Mouse (Mus musculus) ovary, postnatal 10 days (tissue): Measurements from ENCODE around the gene Scgb2a2.
"Not testable (repeated sequence)": the region's sequence is repeated elsewhere in the genome, so short reads cannot be mapped to it uniquely, and the experiment has no call there.

ENCODE experiments used
- DNase-seq: peaks from one replicate; pipeline ENCODE4 v3.0.0; 2022; ENCODE audit warnings: low spot score

Scgb2a2 gene

DNA sequence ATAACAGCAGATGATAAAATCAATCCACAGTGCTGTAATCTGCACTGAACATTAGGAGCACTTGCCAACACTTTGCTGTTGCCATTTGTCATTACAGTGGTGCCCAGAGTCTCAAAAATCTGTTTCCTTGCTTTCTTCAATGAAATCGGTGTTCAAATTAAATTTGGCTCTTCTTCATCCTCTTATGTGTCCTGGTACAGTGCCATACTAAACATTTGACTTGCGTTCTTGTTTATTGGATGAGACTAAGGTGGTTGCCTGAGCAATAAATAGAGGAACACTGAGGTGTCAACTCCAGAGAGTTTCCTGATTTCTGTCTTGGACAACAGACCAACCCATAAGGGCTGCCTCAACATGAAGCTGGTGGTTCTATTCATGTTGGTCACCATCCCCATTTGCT is at the start of gene Scgb2a2:
Gene Scgb2a2 (plus strand): TSS at position 301 of the 400 bp plus-strand sequence.
- no peak for DNase-seq

DNA sequence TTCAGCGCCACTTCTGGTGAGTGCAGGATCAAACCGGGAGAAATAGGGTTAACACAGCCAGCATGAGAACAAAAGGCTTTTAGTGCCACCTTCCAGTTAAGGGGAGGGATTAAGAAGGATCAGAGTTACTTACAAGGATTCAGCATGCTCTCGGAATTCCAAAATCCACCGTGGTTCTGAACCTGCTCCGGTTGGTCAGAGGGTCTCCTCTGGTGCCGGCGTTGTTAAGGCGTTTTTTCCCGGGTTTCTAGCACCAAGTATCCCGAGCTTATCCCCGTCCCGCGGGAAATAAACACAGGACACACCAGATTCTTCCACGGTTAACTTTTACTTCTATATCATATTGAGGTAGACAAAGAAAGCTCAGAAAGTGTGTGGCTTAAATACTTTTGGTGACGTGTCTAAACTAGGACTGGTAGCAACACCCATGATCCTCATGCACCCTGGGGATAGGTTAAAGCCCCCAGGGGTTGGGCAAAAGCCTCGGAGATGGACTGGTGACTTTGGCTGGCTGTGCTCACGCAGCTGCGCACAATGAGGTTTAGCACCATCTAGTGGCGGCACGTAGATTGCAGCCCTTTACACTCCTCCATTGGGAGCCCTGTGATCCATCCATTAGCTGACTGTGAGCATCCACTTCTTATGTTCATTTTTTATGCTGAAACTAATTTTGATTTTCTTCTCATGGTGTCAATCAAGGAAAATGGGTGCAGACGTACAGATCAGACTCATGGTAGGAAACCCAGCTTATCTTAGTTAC is 10.6 kb upstream of the Scgb2a2 start:
- peak; percentile 13 for DNase-seq

DNA sequence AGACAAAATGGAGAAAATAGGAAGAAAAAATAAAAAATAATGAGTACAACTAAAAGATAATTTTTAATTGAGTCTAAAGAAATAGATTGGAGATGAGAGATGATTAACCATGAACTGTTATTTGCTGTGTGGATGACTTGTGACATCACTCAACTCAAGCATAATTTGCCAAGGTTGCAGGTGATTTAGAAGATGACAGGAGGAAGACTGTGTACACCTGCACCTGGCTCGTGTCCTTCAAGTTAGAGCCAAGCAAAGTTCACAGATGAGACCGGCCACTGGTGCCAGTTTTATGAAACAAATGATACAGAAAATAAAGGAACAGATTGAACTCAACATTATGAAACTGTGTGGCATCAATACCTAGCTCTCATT is 10.0 kb upstream of the Scgb2a2 start:
- no peak for DNase-seq

DNA sequence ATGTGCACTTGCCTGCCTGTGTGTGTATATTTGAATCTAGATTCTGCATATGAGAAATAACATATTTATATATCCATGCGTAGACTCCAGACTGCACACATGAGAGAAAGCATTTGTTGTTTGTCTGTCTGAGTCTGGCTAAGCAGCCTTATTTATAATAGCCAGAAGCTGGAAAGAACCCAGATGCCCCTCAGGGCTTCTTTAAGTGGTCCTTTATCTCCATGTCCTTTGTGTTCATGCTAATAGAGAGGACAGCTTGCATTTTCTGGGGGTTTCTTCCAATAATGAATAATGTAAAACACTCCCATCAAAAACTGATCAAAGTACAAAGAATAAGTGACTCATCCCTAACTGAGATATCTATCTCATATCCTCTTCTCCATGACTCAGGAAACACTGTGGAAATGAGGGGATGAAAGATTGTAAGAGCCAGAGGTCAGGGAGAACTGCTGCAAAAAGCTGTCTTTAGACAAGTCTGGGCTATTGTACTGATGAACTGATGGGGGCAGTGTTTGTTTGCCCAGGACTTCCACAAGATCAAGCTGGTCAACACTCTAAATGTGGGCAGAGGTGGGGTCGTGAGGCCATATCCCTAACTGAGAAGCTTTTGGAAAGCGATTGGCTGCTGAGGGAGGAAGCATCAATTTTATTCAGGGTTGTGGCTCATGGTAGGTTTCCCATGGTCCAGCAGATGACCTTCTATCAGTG is 2.2 kb downstream of the Scgb2a2 start:
- DNase-seq = not testable (repeated sequence)

DNA sequence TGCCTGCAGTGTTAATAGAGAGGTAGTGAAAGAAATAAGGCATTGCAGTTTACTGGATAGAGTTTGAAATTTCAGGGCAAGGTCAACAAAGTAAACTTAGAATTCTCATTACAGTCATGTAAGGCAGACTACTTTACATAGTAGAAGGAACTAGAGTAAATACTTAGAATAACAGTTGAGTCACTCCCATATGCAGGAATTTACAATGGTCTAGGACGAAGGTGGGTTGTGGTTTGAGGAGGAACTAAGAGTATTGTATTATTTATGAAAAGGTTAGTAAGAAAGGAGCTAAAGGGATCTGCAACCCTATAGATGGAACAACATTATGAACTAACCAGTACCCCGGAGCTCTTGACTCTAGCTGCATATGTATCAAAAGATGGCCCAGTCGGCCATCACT is 13.5 kb downstream of the Scgb2a2 start:
- DNase-seq = not testable (repeated sequence)

DNA sequence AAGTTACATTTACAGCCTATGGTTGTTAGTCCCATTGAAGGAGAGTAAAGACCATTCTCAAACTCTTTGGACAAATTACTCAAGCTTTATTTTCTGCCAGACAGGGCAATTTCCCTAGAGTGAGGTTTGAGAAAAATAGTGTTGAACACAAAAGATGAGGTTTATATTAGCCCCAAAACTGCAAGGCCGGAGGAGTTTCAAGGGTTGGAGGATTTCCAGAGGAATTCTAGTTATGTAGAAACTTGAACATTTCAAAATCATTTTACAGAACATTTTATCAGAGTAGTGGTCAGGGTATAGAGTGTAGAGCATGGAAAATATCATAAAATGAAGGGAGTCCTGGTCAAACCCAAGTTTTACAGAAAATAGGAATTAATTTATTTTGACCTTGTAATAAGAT is 17.5 kb downstream of the Scgb2a2 start:
- DNase-seq = no peak

DNA sequence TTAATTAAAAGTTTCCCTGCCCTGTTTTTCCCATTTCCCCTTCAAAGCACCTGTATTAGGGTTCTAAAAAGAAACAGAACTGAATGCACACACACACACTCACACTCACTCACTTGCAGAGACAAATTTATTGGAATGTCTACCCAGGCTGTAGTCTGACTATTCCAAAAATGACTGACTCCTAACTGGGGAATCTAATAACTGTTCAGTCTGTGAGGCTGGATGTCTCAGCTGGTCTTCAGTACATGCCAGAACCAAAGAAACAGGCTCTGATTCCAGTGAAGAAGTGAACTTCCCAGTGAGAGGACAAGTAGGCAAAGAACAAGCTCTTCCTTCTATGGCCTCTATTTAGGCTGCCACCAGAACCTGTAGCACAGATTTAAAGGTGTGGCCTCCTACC is 18.1 kb downstream of the Scgb2a2 start:
- DNase-seq = no peak

DNA sequence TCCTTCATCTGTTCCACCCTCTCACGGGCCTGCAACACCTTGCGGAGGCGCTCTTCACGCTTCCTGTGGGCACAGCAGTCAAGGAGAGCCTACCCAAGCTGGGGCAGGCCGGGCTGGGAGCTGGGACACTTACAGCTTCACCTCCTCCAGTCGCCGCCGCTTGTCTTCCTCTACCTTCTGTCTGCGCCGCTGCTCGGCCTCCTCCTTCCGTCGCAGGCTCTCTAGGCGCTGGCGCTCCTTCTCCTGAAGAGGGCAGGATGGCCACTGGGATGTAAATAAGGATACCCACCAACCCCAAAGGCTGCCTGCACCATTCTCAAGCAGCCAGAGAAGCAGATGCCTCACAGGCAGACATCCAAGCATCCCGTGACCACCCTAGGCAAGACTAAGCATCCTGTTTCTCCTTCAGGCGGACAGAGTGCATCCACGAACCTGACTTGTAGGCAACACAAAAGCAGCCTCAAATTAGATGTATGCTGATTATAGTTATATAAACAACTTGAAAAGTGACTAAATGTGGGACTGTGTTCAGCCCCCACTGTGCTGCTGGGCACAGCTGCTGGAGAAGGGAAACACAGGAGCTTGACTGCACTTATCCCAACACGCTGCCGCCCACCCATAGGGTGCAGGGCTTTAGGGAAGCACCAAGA is 30.9 kb downstream of the Scgb2a2 start:
- no peak for DNase-seq

DNA sequence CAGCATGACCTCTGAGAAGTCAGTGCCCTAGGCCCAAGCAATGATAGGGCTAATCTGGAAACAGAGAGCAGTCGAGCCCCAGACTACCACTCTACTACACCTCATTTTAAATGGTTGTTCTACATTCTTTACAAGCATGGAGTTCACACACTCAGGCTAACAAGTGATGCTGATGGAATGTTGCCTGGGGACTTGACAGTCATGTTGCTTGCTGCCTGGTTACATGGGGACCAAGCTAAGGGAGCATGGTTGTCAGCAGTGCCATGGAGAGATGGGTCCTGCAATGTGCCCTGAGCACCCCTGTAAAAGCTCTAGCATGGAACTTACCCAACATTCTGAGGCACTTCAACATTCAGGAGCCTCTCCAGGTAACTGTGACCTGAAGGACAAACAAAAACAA is 39.0 kb downstream of the Scgb2a2 start:
- DNase-seq = no peak

DNA sequence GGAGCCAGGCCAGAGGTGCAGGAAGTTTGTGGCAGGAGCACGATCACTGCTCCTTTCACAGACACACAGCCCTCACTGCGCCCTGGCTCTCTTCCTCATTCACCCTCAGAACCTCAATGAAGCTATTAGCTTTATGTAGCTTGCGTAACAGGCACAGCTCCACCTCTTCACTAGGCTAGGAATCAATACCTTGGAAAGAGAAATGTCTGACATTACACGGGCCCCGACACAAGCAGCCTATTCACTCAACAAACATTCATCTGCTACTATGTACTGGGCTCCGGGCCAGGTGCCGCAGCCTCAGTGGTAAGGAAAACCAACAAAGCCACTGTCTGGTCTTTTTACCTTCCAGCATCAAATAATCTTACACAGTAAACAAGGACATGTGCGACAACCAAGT is 39.4 kb downstream of the Scgb2a2 start:
- no peak for DNase-seq

DNA sequence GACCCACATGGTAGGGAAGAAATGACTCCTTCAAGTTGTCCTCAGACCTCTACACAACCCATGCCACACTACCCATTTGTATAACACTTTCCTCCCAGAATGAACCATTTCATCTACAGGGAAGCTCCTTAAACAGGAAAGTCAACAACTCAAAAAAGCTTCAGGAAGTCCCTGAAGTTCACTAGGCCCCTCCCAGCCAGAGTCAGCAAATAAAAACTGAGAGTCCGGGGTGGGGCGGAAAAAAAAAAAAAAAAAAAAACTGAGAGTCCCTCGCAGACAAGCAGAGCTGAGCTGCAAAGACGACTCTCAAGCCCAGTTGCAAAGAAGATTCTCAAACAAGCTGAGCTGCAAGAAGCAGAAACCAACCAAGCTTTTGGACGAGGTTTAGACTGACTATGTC is 48.7 kb downstream of the Scgb2a2 start:
- no peak for DNase-seq

DNA sequence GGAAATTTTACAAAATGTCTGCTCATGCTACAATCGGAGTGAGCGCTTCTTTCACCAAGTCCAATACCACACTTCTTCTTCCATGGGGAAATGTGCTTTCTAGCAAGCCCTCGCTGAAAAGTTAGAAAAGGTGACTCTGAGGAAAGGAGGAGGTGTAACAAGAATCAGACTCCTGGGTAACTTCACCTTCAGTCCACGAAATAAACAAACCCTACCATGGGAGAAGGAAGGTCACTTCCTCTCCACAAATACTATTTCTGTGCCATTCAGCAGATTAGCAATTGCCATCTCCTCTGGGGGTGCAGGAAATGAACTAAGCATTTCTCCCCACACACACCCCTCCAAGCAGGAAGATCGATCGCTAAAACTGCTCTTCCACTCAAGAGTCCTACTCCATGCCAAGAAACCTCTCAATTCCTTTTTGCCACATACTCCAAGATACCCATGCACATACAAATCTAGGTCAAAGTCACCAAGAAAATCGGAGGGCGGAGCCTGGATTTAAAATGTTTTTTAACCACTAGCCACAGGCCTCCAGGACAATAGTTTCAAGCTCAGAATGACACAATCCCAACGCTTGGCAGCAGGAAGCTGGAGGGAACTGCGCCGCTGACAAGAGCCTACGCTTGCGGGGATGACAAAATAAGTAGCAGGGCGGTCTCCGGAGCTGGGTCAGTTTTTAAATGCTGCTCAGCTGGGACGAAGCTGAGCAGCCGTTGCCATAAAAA is 51.1 kb downstream of the Scgb2a2 start:
- DNase-seq = no peak

DNA sequence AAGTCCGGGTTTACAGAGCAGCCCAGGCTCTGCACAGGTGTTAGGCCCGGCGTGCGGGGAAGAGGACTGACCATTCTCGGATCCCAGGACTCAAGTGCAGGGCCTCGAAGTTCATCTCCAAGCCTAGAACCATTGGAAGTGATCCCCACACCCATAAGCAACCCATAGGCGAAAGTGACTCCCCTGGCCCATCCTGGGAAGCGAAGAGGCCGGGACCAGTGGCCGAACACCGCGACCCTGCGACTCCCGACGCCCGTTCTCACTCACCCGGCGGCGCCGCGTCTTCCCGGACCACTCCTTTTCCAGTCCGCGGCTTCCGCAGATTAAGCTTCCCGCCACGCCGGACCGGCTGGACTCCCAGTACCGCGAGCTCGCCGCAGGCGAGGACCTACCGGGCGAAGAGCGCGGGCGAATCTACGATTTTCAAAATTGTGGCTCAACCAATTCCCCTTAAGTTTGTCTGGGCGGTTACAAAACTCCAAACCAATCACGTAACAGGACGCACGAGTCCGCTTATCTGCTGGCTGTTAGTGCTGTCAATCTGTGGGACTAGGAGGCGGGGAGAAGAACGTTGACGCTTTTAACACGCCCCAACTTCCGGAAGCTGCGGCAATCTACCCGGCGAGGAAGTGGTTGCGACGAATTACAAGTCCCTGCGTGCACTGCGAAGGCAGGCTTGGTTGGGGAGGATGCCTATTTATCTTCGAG is 51.9 kb downstream of the Scgb2a2 start, which contains the start of gene Incenp:
Gene Incenp (minus strand): TSS at position 480 of the 708 bp plus-strand sequence.
- peak; percentile 60 for DNase-seq

DNA sequence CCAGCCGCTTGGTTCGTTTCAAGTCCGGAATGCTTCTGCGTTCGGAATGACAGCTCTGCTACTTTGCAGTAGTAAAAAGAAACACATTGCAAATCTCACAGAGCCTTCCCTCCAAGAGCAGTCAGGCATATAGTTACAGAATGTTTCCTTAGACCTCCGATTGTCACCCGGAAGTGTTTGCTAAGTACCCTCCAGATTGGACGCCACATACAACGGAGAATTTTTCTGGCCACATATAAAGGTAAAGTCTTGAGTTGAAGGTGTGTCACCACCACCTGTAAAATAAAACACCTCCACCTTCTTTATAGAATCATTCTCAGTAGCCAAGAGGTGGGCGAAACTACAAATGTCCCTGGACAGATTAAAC is 52.4 kb downstream of the Scgb2a2 start:
- DNase-seq = no peak

DNA sequence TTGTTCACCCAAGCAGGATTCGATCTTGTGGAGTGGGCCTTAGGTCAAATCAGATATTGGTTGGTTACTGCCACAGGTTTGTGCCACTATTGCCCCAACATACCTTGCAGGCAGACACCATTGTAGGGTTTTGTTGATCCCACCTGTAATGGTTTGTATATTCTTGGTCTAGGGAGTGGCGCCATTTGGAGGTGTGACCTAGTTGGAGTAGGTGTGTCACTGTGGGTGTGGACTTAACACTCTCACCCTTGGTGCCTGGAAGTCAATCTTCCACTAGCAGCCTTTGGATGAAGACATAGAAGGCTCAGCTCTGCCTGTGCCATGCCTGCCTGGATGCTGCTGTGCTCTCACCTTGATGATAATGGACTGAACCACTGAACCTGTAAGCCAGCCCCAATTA is 53.3 kb downstream of the Scgb2a2 start:
- DNase-seq = not testable (repeated sequence)
